Mouse (Mus musculus): Measurements from ENCODE around the gene Sostdc1. TPM values are rescaled to one million over a fixed set of nuclear protein-coding genes. Genes with fewer than 3 reads are reported as not detected.

Gene Sostdc1
- polyA plus RNA-seq, 1 experiment from 2014 or later: 98.6 TPM

DNA sequence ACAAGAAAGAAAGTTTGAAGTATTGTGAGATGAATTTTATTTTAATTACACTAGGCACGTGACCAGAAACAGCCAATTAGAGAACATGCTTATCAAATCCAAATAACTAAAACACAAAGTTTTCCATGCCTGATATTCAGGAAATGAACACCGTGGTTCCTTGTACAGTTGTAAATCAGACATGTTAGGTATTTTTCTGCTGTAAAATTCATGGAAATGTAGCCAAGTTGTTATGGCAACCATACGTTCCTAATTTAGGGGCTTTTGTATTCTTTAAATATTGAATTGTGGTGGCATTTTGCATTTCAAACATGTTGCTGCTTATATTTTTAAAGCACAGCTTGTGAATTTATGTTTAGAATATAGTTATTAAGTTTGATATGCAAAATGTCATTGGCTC is 2.1 kb downstream of the Sostdc1 start:
- Histone ChIP-seq H3K36me3 (no peaks in the 10 kb centered on the region), H3K9me3 (replicated peaks) (no peaks in the 10 kb centered on the region), H3K27ac (no peak overlapping the region), H3K4me2 (peak overlapping the region; percentile 78), H3K4me3 (replicated peaks) (peak overlapping the region; percentile 47), H3K9ac (no peak overlapping the region), H3K4me1 (peaks cover 13% of the 10 kb centered on the region), H3K27me3 (no peaks in the 10 kb centered on the region)
- WGBS: 49% methylated on average over 3 of the region's 3 CpGs
- no peak for ATAC-seq (replicated peaks; ENCODE audit: low FRiP score)

DNA sequence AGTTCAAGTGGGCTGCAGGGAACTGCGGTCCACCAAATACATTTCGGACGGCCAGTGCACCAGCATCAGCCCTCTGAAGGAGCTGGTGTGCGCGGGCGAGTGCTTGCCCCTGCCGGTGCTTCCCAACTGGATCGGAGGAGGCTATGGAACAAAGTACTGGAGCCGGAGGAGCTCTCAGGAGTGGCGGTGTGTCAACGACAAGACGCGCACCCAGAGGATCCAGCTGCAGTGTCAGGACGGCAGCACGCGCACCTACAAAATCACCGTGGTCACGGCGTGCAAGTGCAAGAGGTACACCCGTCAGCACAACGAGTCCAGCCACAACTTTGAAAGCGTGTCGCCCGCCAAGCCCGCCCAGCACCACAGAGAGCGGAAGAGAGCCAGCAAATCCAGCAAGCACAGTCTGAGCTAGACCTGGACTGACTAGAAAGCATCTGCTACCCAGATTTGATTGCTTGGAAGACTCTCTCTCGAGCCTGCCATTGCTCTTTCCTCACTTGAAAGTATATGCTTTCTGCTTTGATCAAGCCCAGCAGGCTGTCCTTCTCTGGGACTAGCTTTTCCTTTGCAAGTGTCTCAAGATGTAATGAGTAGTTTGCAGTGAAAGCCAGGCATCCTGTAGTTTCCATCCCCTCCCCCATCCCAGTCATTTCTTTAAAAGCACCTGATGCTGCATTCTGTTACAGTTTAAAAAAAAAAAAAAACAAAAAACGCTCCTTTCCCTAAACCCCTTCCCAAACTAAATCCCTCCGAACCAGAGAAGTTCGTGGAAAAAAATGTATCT is 3.3 kb downstream of the Sostdc1 start:
- no peaks in the 10 kb centered on the region for H3K27me3 ChIP-seq
- peak; percentile 84 for ATAC-seq (replicated peaks; ENCODE audit: low FRiP score)
- H3K4me1 ChIP-seq: peaks cover 13% of the 10 kb centered on the region
- no peaks in the 10 kb centered on the region for H3K9me3 ChIP-seq (replicated peaks)
- peak overlapping the region; percentile 47 for H3K4me3 ChIP-seq (replicated peaks)
- no peaks in the 10 kb centered on the region for H3K36me3 ChIP-seq
- peak overlapping the region; percentile 48; the same call in 1 of the 2 replicates for H3K9ac ChIP-seq
- peak overlapping the region; percentile 29 for H3K27ac ChIP-seq
- 2% methylated on average over 30 of the region's 30 CpGs for WGBS
- peak overlapping the region; percentile 78 for H3K4me2 ChIP-seq

DNA sequence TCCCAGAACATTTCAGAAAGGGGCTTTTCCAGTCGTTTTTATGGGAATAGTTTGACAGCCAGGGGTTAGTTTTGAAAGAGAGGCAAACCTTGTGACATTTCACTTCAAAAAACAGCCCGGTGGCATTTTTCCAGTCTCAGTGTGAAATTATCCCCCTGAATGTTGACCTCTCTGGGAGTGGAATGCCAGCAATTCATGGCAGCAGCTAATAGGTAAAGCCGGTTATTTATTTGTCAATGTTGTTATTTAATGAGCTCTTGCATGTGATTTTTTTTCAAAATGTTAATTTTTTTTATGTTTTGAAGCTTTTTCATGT is 3.8 kb downstream of the Sostdc1 start:
- peak overlapping the region; percentile 47; the same call in 1 of the 2 replicates for H3K4me3 ChIP-seq (replicated peaks)
- WGBS: 16% methylated on average over 3 of the region's 3 CpGs
- no peak overlapping the region for H3K9ac ChIP-seq
- no peaks in the 10 kb centered on the region for H3K27me3 ChIP-seq
- H3K4me2 ChIP-seq: peak overlapping the region; percentile 78
- H3K9me3 ChIP-seq (replicated peaks): no peaks in the 10 kb centered on the region
- peaks cover 13% of the 10 kb centered on the region for H3K4me1 ChIP-seq
- H3K27ac ChIP-seq: no peak overlapping the region
- H3K36me3 ChIP-seq: no peaks in the 10 kb centered on the region
- ATAC-seq (replicated peaks; ENCODE audit: low FRiP score): no peak

DNA sequence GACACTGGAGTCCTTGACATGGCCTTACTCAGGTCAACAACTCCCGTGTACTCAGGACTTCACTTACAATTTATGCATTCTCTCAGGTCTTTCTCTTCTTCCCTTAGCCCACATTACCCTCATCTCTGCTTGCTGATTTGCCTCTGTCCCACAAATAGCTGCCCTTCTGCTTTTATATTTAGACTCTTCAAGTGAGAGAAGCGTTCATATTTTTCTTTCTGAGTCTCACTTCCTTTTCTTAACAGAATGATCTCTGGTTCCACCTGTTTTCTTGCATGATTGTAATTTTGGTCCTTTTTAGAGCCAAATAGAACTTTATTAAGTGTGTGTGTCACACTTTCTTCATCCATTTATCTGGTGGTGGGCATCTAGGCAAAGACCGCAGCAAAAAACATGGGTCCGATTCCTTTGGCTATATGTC is 12.2 kb downstream of the Sostdc1 start:
- ATAC-seq (replicated peaks; ENCODE audit: low FRiP score): no peak
- Histone ChIP-seq H3K9me3 (replicated peaks) (no peaks in the 10 kb centered on the region), H3K27me3 (no peaks in the 10 kb centered on the region), H3K27ac (no peak overlapping the region), H3K36me3 (no peaks in the 10 kb centered on the region), H3K9ac (no peak overlapping the region), H3K4me2 (no peak overlapping the region), H3K4me1 (no peaks in the 10 kb centered on the region), H3K4me3 (replicated peaks) (no peak overlapping the region)
- WGBS: 81% methylated on average over 4 of the region's 4 CpGs

DNA sequence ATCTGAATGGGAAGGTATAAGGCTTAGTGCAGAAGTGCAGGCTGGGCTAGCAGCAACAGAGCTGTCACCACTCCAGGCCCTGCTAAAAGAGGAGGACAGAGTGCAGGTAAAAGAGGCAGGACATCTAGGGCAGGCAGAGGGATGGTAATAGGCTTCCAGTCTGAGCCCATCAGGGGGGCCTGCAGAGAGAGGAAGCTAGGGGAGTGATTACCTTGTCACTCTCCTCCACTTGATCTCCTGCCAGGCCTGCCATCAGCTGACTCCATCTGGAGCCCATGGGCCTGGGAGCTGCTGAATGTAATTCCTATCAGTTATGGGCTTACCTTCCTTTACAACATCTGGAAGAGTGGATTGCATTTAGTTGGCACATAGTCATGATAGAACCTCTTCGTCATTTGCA is 18.7 kb downstream of the Sostdc1 start:
- no peak overlapping the region for H3K4me2 ChIP-seq
- H3K4me3 ChIP-seq (replicated peaks): no peak overlapping the region
- 87% methylated on average over 1 of the region's 1 CpGs for WGBS
- no peaks in the 10 kb centered on the region for H3K36me3 ChIP-seq
- no peak overlapping the region for H3K27ac ChIP-seq
- no peak overlapping the region for H3K9ac ChIP-seq
- no peaks in the 10 kb centered on the region for H3K27me3 ChIP-seq
- H3K9me3 ChIP-seq (replicated peaks): no peaks in the 10 kb centered on the region
- H3K4me1 ChIP-seq: no peaks in the 10 kb centered on the region
- no peak for ATAC-seq (replicated peaks; ENCODE audit: low FRiP score)

DNA sequence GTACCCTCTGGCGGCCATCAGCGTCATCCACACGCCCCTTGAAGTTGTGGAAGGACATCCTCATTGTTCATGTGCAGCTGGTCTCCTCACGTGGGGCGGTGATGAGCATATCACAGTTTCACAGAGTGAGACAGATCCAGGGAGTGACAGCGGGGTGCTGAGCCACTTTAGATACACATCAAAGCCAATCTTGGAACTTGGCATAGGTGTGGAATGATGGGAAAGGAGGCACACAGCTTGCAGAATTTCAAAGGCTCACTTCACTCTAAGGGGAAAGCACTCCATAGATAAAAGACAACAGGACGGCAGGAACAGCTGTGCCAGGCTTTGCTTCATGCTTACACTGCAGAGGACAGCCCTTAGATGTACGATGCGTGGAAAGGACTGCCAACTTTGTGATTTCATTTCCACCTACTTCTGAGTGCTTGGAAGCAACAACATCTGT is 19.9 kb downstream of the Sostdc1 start:
- no peak for ATAC-seq (replicated peaks; ENCODE audit: low FRiP score)
- Histone ChIP-seq H3K4me1 (no peaks in the 10 kb centered on the region), H3K9ac (no peak overlapping the region), H3K27me3 (no peaks in the 10 kb centered on the region), H3K4me3 (replicated peaks) (no peak overlapping the region), H3K36me3 (no peaks in the 10 kb centered on the region), H3K9me3 (replicated peaks) (no peaks in the 10 kb centered on the region), H3K4me2 (no peak overlapping the region), H3K27ac (no peak overlapping the region)
- 75% methylated on average over 9 of the region's 9 CpGs for WGBS

DNA sequence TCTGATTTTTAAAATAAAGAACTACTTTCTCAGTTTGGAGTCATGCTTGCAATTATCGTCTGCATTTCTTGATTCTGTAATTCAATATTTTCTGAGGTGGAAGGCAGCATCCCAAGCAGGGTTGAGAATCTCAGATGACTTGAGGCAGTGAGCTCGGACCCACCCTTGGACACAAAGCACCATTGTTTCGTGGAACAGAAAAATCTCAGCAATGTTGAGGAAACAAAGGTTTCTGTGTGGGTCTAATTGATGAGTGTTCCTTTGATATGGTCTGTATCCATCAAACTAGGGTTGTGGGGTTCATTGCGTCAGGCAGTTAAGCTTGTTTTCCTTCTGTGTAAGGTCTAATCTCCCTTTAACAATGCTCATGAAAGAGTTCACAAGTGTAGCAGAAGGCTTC is 30.2 kb downstream of the Sostdc1 start:
- WGBS: 73% methylated on average over 4 of the region's 4 CpGs
- no peak for ATAC-seq (replicated peaks; ENCODE audit: low FRiP score)

DNA sequence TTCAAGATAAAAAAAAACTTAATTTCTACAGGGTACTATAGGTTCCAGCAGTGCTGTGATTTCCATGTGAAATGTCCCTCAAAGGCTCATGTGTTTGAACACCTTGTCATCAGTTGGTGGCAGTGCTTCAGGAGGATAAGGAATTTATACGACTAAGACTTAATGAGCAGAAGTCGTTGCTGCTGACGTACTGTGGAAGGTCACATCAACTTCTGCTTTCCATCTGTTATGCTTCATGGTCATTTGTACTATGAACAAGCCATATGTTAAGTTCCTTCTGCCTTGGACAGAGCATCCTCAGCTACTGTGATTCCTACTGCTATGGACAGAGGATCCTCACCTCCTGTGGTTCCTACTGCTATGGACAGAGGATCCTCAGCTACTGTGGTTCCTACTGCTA is 46.1 kb downstream of the Sostdc1 start:
- Histone ChIP-seq H3K4me2 (no peak overlapping the region), H3K27ac (no peak overlapping the region), H3K36me3 (no peaks in the 10 kb centered on the region), H3K4me1 (no peaks in the 10 kb centered on the region), H3K4me3 (replicated peaks) (no peak overlapping the region), H3K9me3 (replicated peaks) (no peaks in the 10 kb centered on the region), H3K9ac (no peak overlapping the region), H3K27me3 (no peaks in the 10 kb centered on the region)
- 90% methylated on average over 3 of the region's 3 CpGs for WGBS
- no peak for ATAC-seq (replicated peaks; ENCODE audit: low FRiP score)

More for the DNA sequence above, 30.2 kb downstream of the Sostdc1 start:
- Histone ChIP-seq H3K4me3 (replicated peaks) (no peak overlapping the region), H3K4me1 (no peaks in the 10 kb centered on the region), H3K4me2 (no peak overlapping the region), H3K27ac (no peak overlapping the region), H3K27me3 (no peaks in the 10 kb centered on the region), H3K36me3 (no peaks in the 10 kb centered on the region), H3K9me3 (replicated peaks) (no peaks in the 10 kb centered on the region), H3K9ac (no peak overlapping the region)

DNA sequence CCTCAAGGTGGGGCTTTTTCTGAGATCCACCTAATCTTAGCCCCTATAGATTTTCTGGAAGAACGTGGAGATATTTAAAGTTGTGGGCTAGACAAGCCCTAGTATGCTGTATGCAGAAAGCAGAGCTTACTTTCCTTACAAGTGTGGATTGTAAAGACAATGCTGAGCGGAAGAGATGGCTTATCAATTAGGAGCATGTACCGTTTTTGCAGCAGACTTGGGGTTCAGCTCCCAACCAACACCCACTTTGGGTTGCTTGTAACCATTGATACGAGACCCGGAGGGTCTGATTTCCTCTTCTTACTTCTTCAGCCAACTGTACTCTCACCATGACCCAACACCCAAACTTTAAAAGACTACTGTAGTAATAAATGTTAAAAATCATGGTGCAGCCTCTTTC is 46.8 kb downstream of the Sostdc1 start:
- Histone ChIP-seq H3K9me3 (replicated peaks) (no peaks in the 10 kb centered on the region), H3K4me3 (replicated peaks) (no peak overlapping the region), H3K27me3 (no peaks in the 10 kb centered on the region), H3K4me1 (no peaks in the 10 kb centered on the region), H3K9ac (no peak overlapping the region), H3K27ac (no peak overlapping the region), H3K36me3 (no peaks in the 10 kb centered on the region), H3K4me2 (no peak overlapping the region)
- WGBS: 93% methylated on average over 5 of the region's 5 CpGs
- ATAC-seq (replicated peaks; ENCODE audit: low FRiP score): no peak

DNA sequence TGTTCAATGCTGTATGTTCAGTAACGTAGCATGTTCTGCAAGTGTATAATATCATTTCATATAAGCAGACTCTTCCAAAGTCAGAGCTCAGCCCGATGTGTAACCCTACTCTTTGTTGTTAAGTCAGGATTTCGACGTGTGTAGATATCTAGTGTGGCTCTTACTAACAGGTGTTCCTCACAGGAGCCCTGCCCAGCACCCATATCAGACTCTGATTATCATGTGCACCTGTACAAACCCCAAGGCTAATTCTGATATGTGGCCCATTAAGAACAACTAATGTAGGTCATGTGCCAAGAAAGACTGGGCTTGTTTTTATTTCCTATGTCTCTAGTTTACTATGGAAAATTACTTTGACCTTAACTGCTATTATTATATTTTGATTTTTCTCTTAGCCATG is 50.1 kb downstream of the Sostdc1 start:
- ATAC-seq (replicated peaks; ENCODE audit: low FRiP score): no peak
- Histone ChIP-seq H3K4me3 (replicated peaks) (no peak overlapping the region), H3K27me3 (no peaks in the 10 kb centered on the region), H3K4me2 (no peak overlapping the region), H3K9me3 (replicated peaks) (no peaks in the 10 kb centered on the region), H3K4me1 (no peaks in the 10 kb centered on the region), H3K36me3 (no peaks in the 10 kb centered on the region), H3K9ac (no peak overlapping the region), H3K27ac (no peak overlapping the region)
- 85% methylated on average over 4 of the region's 4 CpGs for WGBS

Other genes starting within 250 kb of the Sostdc1 start
- 36.3 and 36.9 TPM in 2 replicates for gene Ankmy2, start 157.0 kb upstream of the Sostdc1 start, polyA plus RNA-seq (2015; fragmentation: Nextera tagmentation; extraction: Ambion mirVana)
- 221 and 225 TPM in 2 replicates for gene Bzw2, start 156.1 kb upstream of the Sostdc1 start, polyA plus RNA-seq (2015; fragmentation: Nextera tagmentation; extraction: Ambion mirVana)
- gene Lrrc72, start 60.7 kb upstream of the Sostdc1 start, polyA plus RNA-seq (2015; fragmentation: Nextera tagmentation; extraction: Ambion mirVana): not detected in 2 replicates
- gene Ispd, start 67.3 kb downstream of the Sostdc1 start, polyA plus RNA-seq (2015; fragmentation: Nextera tagmentation; extraction: Ambion mirVana): 15.2 and 16.8 TPM in 2 replicates
- 1.0 and 1.1 TPM in 2 replicates for gene D630036H23Rik, start 68.0 kb downstream of the Sostdc1 start, polyA plus RNA-seq (2015; fragmentation: Nextera tagmentation; extraction: Ambion mirVana)

All from kidney, embryonic 15.5 days (tissue).